Mouse (Mus musculus): ENCODE data around the gene Bag2. TPM values are rescaled to one million over a fixed set of nuclear protein-coding genes. Genes with fewer than 3 reads are reported as not detected.

Bag2 gene
- polyA plus RNA-seq, 1 experiment from 2014 or later, result 39.4 TPM

GRCm38 (mm10) chr1:33734001-33734685 lies 23.5 kb downstream of the Bag2 start:
- Histone ChIP-seq H3K9me3 (ENCODE audit: low read depth, low read length) (no peaks in the 10 kb centered on the region), H3K4me3 (ENCODE audit: low read depth, low read length) (no peak overlapping the region), H3K27me3 (ENCODE audit: insufficient read depth, low read length) (no peaks in the 10 kb centered on the region), H3K27ac (ENCODE audit: low read depth) (no peak overlapping the region), H3K4me1 (ENCODE audit: insufficient read depth) (no peaks in the 10 kb centered on the region), H3K36me3 (ENCODE audit: insufficient read depth) (peaks cover 64% of the 10 kb centered on the region), H3K9ac (no peak overlapping the region), H3K4me2 (no peak overlapping the region)
- WGBS, result 64% methylated on average over 5 of the region's 5 CpGs
- ATAC-seq (ENCODE audit: insufficient read depth) (no peak), DNase-seq (no peak)
- TF ChIP-seq CTCF (IDR thresholded peaks at IDR 0.05; ENCODE audit: low read depth), result no peak

DNA sequence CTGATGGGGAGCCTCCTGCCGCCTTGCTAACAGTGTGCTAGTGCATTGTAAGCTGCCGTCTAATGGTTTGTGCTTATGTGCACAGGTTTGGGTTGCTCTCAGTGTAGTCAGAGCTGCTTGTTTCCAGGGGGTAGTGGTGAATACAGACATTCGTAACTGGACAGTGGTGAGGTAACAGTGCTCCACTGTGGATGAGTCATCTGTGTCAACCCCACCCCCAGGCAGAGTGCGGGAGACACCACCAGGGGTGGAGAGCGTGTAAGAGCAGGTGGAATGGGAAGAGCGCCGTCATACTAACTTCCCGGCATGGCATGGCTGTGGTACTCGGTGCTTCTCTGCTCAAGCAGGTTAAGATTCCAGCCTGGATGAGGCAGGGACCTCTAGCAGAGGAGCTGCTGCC lies 24.6 kb downstream of the Bag2 start:
- Histone ChIP-seq H3K9ac (no peak overlapping the region), H3K27ac (ENCODE audit: low read depth) (no peak overlapping the region), H3K4me3 (ENCODE audit: low read depth, low read length) (no peak overlapping the region), H3K4me2 (no peak overlapping the region), H3K27me3 (ENCODE audit: insufficient read depth, low read length) (no peaks in the 10 kb centered on the region), H3K36me3 (ENCODE audit: insufficient read depth) (peaks cover 68% of the 10 kb centered on the region), H3K9me3 (ENCODE audit: low read depth, low read length) (no peaks in the 10 kb centered on the region), H3K4me1 (ENCODE audit: insufficient read depth) (no peaks in the 10 kb centered on the region)
- no peak for TF ChIP-seq CTCF (IDR thresholded peaks at IDR 0.05; ENCODE audit: low read depth)
- WGBS, result 82% methylated on average over 9 of the region's 9 CpGs
- DNase-seq, result no peak
- no peak; the same call in 1 of the 2 replicates for ATAC-seq (ENCODE audit: insufficient read depth)

GRCm38 (mm10) chr1:33725086-33725485 lies 32.5 kb downstream of the Bag2 start:
- Histone ChIP-seq H3K9ac (no peak overlapping the region), H3K36me3 (ENCODE audit: insufficient read depth) (peaks cover 67% of the 10 kb centered on the region), H3K4me1 (ENCODE audit: insufficient read depth) (peaks cover 4% of the 10 kb centered on the region), H3K27ac (ENCODE audit: low read depth) (no peak overlapping the region), H3K4me3 (ENCODE audit: low read depth, low read length) (no peak overlapping the region), H3K9me3 (ENCODE audit: low read depth, low read length) (no peaks in the 10 kb centered on the region), H3K27me3 (ENCODE audit: insufficient read depth, low read length) (no peaks in the 10 kb centered on the region), H3K4me2 (no peak overlapping the region)
- no peak for DNase-seq
- ATAC-seq (ENCODE audit: insufficient read depth), result no peak
- TF ChIP-seq CTCF (IDR thresholded peaks at IDR 0.05; ENCODE audit: low read depth), result no peak
- 86% methylated on average over 5 of the region's 5 CpGs for WGBS

GRCm38 (mm10) chr1:33724516-33724915 lies 33.1 kb downstream of the Bag2 start:
- Histone ChIP-seq H3K27ac (ENCODE audit: low read depth) (no peak overlapping the region), H3K9ac (no peak overlapping the region), H3K4me1 (ENCODE audit: insufficient read depth) (peaks cover 4% of the 10 kb centered on the region), H3K4me2 (no peak overlapping the region), H3K36me3 (ENCODE audit: insufficient read depth) (peaks cover 61% of the 10 kb centered on the region), H3K27me3 (ENCODE audit: insufficient read depth, low read length) (no peaks in the 10 kb centered on the region), H3K4me3 (ENCODE audit: low read depth, low read length) (no peak overlapping the region), H3K9me3 (ENCODE audit: low read depth, low read length) (no peaks in the 10 kb centered on the region)
- ATAC-seq (ENCODE audit: insufficient read depth), result no peak
- TF ChIP-seq CTCF (IDR thresholded peaks at IDR 0.05; ENCODE audit: low read depth), result no peak
- WGBS, result 86% methylated on average over 6 of the region's 6 CpGs
- no peak for DNase-seq

GRCm38 (mm10) chr1:33721020-33721419 lies 36.6 kb downstream of the Bag2 start:
- Histone ChIP-seq H3K4me2 (peak overlapping the region; percentile 69), H3K9ac (no peak overlapping the region), H3K27ac (ENCODE audit: low read depth) (no peak overlapping the region), H3K9me3 (ENCODE audit: low read depth, low read length) (no peaks in the 10 kb centered on the region), H3K36me3 (ENCODE audit: insufficient read depth) (peaks cover 34% of the 10 kb centered on the region), H3K27me3 (ENCODE audit: insufficient read depth, low read length) (no peaks in the 10 kb centered on the region), H3K4me1 (ENCODE audit: insufficient read depth) (peaks cover 4% of the 10 kb centered on the region), H3K4me3 (ENCODE audit: low read depth, low read length) (peak overlapping the region; percentile 79; the same call in 1 of the 2 replicates)
- ATAC-seq (ENCODE audit: insufficient read depth) (no peak), DNase-seq (no peak)
- 78% methylated on average over 7 of the region's 7 CpGs for WGBS
- TF ChIP-seq CTCF (IDR thresholded peaks at IDR 0.05; ENCODE audit: low read depth), result no peak

- peak; percentile 72 for ATAC-seq (ENCODE audit: insufficient read depth)
- under 1% methylated on average over 41 of the region's 41 CpGs for WGBS
Observed at GRCm38 (mm10) chr1:33720231-33720630, 37.4 kb downstream of the Bag2 start.

DNA sequence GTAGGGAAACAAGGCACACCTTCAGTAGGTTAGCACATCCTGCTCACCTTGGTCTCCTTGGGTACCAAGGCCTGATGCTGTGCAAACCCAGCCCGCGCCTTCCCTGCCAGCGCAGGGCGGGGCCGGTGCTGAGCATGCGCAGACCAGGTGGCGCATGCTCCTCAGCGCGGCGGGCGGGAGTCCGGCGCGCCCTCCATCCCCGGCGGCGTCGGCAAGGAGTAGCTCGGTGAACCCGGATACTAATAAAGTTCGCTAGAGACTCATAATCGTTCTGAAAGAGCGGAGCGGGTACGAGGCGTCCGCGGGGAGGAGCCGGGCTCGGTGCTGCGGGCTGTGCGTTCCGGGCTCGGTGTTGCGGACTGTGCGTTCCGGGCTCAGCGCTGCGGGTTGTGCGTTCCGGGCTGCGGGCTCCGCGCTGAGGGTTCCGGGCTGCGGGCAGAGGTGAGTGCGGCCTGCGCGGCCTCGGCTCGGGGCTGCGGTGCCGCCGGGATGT lies 37.8 kb downstream of the Bag2 start, which contains the start of gene Rab23:
Gene Rab23, plus strand, starts transcription at position 155 of the 493 bp plus-strand sequence.
- DNase-seq (peak; percentile 91), ATAC-seq (ENCODE audit: insufficient read depth) (peak; percentile 97)
- under 1% methylated on average over 54 of the region's 54 CpGs for WGBS
- H3K4me3 ChIP-seq (ENCODE audit: low read depth, low read length), result peak within 1 kb of the TSS; percentile 79
- H3K9me3 ChIP-seq (ENCODE audit: low read depth, low read length), result no peaks in the 10 kb centered on the region
- peak within 1 kb of the TSS; percentile 89 for H3K9ac ChIP-seq
- H3K27ac ChIP-seq (ENCODE audit: low read depth), result peak within 1 kb of the TSS; percentile 90
- no peak for TF ChIP-seq CTCF (IDR thresholded peaks at IDR 0.05; ENCODE audit: low read depth)
- H3K27me3 ChIP-seq (ENCODE audit: insufficient read depth, low read length), result no peaks in the 10 kb centered on the region
- H3K4me2 ChIP-seq, result peak within 1 kb of the TSS; percentile 69
- H3K36me3 ChIP-seq (ENCODE audit: insufficient read depth), result peaks cover 21% of the 10 kb centered on the region
- H3K4me1 ChIP-seq (ENCODE audit: insufficient read depth), result peaks cover 4% of the 10 kb centered on the region

More at GRCm38 (mm10) chr1:33720231-33720630, 37.4 kb downstream of the Bag2 start:
- H3K27ac ChIP-seq (ENCODE audit: low read depth), result peak overlapping the region; percentile 90
- H3K27me3 ChIP-seq (ENCODE audit: insufficient read depth, low read length), result no peaks in the 10 kb centered on the region
- peak overlapping the region; percentile 69 for H3K4me2 ChIP-seq
- peaks cover 26% of the 10 kb centered on the region for H3K36me3 ChIP-seq (ENCODE audit: insufficient read depth)
- TF ChIP-seq CTCF (IDR thresholded peaks at IDR 0.05; ENCODE audit: low read depth), result no peak
- H3K9ac ChIP-seq, result peak overlapping the region; percentile 89
- no peaks in the 10 kb centered on the region for H3K9me3 ChIP-seq (ENCODE audit: low read depth, low read length)
- DNase-seq, result no peak
- H3K4me3 ChIP-seq (ENCODE audit: low read depth, low read length), result peak overlapping the region; percentile 79
- H3K4me1 ChIP-seq (ENCODE audit: insufficient read depth), result peaks cover 4% of the 10 kb centered on the region
